Mouse (Mus musculus) adrenal gland, adult (tissue): ENCODE data around the gene Amh.

Source experiments
- DNase-seq, 2 experiments: peaks; one replicate each; pipeline ENCODE4 v3.0.0; 2022 to 2023; ENCODE audit warnings: low spot score in 1 of 2; ENCODE audit not compliant: inconsistent age in 2 of 2

Gene Amh

GRCm38 (mm10) chr10:80826151-80827062 is 21.4 kb downstream of the Amh start, which contains the start of gene Oaz1:
Oaz1 (plus strand) TSS chr10:80826656.
- DNase-seq = peak; percentile 99 to 100

- peak in 1 of 2 experiments; percentile 56 for DNase-seq
Measured at GRCm38 (mm10) chr10:80827063-80827869, 22.2 kb downstream of the Amh start.

GRCm38 (mm10) chr10:80827870-80828420 is 22.9 kb downstream of the Amh start:
- peak in 1 of 2 experiments; percentile 63 for DNase-seq

- DNase-seq = peak in 1 of 2 experiments; percentile 49
Measured at GRCm38 (mm10) chr10:80828587-80828986, 23.5 kb downstream of the Amh start.

- peak in 1 of 2 experiments; percentile 47 for DNase-seq
Measured at GRCm38 (mm10) chr10:80829359-80830278, 24.6 kb downstream of the Amh start.

- DNase-seq = peak; percentile 73 to 85
Measured at GRCm38 (mm10) chr10:80831136-80831535, 26.1 kb downstream of the Amh start.

- no peak for DNase-seq
Measured at GRCm38 (mm10) chr10:80832818-80833217, 27.8 kb downstream of the Amh start.

- no peak for DNase-seq
Measured at GRCm38 (mm10) chr10:80835617-80836016, 30.6 kb downstream of the Amh start.

GRCm38 (mm10) chr10:80836949-80837379 is 31.9 kb downstream of the Amh start:
- DNase-seq = peak; percentile 29 to 52

- peak; percentile 55 to 81 for DNase-seq
Measured at GRCm38 (mm10) chr10:80837827-80838226, 32.8 kb downstream of the Amh start.

GRCm38 (mm10) chr10:80838346-80838912 is 33.4 kb downstream of the Amh start:
- DNase-seq = peak; percentile 82 to 90

GRCm38 (mm10) chr10:80839848-80840247 is 34.8 kb downstream of the Amh start:
- DNase-seq = peak; percentile 51 to 68

GRCm38 (mm10) chr10:80841685-80842084 is 36.6 kb downstream of the Amh start:
- DNase-seq = no peak

- no peak for DNase-seq
Measured at GRCm38 (mm10) chr10:80842334-80842733, 37.3 kb downstream of the Amh start.

- DNase-seq = peak in 1 of 2 experiments; percentile 38
Measured at GRCm38 (mm10) chr10:80843087-80843930, 38.3 kb downstream of the Amh start.

GRCm38 (mm10) chr10:80843931-80844547 is 39.0 kb downstream of the Amh start, which contains the start of gene Lingo3:
Lingo3 (minus strand) TSS chr10:80844039.
- DNase-seq = peak; percentile 58 to 78

- DNase-seq = peak in 1 of 2 experiments; percentile 37
Measured at GRCm38 (mm10) chr10:80845055-80845693, 40.1 kb downstream of the Amh start.

GRCm38 (mm10) chr10:80845732-80846131 is 40.7 kb downstream of the Amh start:
- DNase-seq = no peak
